Mouse (Mus musculus) CD4-positive helper T cell, adult 2 months (primary cell): ENCODE data around the gene Gm10135.
A peak's percentile ranks its signal among the peaks of the same experiment; 100 is the strongest.
"Not testable (repeated sequence)": the region's sequence is repeated elsewhere in the genome, so short reads cannot be mapped to it uniquely, and the experiment has no call there.

Experiments used
- DNase-seq: peaks from one replicate; pipeline ENCODE4 v3.0.0-alpha.2; 2012; ENCODE audit warnings: low read depth, missing footprints, low spot score

Gm10135 gene

DNA sequence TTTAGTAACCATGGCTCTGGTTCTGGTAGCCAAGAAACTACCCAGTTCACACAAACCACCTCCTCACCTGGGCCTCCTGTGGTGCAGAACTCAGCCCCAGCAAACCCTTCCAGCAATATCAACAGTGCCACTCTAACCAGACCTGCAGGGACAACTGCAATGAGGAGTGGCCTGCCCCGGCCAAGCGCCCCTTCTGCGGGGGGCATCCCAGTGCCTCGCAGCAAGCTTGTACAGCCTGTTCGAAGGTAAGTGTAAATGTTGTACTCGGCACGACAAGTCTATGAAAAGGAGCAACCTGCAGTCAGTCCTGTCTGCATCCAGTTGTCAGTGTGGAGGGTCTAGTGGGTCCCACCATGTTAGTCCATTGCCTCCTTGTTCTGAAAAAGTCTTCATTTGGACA lies at the start of gene Gm10135:
Gene Gm10135 (minus strand): TSS at position 101 of the 400 bp plus-strand sequence.
- no peak for DNase-seq

DNA sequence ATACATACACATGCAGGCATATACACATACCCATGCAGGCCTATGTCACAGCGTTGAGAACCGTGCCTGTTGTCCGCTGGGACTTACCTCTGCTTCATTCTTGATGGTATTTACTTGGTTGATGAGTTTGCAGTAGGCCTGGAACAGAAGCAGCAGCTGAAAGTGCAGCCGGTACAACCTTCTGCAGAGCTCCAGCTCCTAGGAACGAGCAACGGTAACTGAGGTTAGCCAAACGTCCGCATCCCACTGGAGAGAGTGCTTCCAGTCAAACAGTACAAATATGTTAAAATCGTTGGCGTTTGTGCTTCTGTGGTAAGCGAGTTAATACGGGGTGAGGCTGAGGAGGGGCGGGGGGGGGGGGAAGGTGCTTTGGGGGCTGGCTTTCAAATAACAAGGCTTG lies 49.3 kb upstream of the Gm10135 start:
- DNase-seq, result no peak

DNA sequence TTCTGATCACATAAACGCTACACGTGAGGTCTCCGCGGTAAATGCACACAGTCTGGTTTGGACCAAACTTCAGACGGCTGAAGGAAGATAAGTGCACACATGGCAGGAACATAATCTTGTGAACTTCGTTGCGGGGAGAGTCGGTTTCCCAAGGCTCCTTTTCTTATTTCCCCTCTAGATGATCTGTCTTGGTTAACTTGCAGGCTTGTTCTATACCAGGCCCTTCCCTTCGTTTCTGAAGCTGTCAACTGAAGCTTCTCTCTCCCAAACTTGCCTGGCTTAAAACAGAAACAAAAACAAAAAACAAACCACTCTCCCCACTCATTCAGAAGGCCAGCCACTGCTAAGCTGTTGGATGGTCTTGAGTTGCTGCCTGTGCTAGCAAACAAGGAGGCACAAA lies 40.2 kb upstream of the Gm10135 start:
- DNase-seq, result no peak

DNA sequence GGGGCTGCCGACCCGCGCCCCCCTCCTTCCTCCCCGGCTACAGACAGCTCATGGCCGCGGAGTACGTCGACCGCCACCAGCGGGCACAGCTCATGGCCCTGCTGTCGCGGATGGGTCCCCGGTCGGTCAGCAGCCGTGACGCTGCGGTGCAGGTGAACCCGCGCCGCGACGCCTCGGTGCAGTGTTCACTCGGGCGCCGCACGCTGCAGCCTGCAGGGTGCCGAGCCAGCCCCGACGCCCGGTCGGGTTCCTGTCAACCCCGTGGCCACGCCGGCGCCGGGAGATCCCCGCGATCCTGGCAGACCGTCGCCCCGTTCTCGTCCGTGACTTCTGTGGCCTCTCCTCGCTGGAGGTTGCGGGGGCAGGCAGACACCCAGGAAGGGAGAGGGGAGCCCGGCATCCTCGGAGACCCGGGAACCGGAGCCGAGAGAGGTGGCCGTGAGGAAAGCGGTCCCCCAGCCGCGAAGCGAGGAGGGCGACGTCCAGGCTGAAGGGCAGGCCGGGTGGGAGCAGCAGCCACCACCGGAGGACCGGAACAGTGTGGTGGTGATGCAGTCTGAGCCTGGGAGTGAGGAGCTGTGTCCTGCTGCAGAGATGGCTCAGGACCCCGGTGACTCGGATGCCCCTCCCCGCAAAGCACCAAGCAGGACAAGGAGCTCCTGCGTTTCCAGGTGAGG lies 39.2 kb upstream of the Gm10135 start:
- not testable (repeated sequence) for DNase-seq

DNA sequence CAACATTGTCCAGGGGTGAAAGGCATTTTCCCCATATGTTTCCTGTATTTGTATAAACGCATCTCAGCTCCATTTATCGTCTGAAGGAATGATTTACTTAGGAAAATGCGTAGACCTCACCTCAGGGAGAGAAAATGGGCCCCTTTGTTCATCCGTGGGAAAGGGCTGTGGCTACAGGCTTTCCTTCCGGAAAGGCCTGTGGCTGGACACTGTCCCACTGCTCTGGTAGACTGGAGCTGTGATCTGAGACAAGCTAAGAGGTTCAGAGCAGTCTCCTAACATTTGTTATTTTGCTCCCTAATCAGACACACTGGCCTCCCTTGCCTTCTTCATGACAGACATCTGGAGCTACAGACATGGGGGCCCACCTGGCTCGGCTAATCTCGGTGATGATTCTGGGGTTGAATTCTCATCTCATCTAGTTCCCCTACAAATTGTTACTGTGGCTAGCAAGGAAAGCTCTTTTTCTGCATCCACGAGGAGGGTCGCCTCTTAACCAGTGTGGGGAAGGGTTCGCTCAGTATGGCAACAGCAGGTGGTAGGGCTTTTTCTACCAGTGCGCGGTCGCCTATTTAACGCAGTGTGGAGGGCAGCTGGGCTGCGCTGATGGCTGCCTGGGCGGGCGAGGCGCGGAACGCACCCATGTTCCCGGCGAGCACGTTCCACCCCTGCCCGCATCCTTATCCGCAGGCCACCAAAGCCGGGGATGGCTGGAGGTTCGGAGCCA lies 38.5 kb upstream of the Gm10135 start:
- DNase-seq, result not testable (repeated sequence)

DNA sequence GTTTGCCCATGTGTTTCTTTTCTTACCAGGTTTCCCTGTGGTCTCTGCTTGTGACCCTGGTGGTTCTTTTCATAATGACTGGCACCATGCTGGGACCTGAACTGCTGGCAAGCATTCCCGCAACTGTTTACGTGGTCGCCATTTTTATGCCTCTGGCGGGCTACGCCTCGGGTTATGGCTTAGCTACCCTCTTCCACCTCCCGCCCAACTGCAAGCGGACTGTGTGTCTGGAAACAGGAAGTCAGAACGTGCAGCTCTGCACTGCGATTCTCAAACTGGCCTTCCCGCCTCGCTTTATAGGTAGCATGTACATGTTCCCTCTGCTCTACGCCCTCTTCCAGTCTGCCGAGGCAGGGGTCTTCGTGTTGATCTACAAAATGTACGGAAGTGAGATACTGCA lies 37.3 kb upstream of the Gm10135 start:
- not testable (repeated sequence) for DNase-seq

DNA sequence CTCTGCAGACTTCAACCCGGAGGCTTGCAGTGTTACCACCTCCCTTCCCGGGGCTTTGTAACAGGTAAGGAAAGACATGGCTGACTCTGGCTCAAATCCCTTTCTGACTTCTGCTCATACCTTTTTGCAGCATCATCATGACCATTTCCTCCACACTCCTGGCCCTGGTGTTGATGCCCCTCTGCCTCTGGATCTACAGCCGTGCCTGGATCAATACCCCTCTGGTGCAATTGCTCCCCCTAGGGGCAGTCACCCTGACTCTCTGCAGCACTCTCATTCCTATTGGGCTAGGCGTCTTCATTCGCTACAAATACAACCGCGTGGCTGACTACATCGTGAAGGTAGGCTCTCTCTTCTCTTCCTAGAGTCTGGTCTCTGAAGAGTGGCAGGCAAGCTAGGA lies 33.7 kb upstream of the Gm10135 start:
- DNase-seq, result peak; percentile 20

DNA sequence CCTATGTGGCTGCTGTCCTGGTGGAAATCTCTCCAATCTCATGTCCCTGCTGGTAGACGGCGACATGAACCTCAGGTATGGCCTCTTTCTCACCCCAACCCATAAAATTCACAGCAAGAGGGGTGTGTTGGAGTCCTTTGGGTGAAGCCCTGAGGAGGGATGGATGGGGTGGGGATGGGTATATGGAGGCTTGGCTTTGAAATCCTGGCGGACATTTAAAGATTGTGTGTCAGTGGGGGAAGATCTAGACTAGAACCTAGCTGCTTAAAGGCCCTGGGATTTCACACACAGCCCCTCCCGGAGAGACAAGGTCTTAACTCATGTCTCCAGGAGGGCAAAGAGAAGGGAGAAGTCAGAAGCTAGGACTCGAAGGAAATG lies 33.1 kb upstream of the Gm10135 start:
- no peak for DNase-seq

DNA sequence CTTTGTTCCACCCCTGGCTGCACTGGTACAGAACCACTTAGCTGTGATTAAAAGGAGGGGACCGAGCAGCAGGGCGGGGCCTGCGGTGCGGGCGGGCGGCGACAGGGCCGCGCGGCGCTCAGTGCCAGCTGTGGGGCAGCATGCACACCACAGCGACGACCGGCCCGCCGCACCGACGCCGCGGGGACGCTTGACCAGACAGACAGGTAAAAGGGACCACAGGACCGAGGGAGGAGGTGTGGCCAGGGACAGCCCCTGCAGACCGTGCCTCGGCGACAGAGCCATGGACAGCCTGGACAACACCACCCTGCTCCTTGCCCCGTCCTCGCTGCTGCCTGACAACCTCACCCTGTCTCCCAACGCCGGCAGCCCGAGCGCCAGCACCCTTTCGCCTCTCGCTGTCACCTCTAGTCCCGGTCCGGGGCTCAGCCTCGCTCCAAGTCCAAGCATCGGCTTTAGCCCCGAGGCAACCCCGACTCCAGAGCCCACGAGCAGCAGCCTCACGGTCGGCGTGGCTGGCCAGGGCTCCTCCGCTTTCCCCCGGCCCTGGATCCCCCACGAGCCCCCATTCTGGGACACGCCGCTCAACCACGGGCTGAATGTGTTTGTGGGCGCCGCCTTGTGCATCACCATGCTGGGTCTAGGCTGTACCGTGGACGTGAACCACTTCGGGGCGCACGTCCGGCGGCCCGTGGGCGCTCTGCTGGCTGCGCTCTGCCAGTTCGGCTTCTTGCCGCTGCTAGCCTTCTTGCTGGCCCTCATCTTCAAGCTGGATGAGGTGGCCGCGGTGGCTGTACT lies 32.5 kb upstream of the Gm10135 start, which contains the start of gene Slc10a4:
Gene Slc10a4 (plus strand): TSS at position 100 of the 798 bp plus-strand sequence.
- DNase-seq, result peak; percentile 9

DNA sequence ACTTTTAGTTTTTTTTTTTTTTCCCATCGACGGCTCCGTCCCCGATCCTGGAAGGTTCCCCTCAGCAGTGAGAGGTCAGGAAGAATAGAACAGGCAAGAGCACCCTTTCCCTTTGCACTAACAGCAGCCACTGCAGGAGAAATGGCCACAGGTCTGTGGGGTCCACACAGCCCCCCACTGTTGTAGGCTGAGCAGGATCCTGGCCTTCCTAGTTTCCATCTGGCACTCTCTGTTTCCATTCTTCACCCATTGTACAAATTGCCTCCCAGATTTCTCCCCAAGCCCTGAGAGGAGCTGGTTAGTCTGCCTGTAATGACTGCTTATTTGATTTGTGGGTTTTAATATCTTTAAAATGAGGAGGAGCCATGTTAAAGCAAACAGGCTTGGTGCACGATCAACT lies 29.5 kb upstream of the Gm10135 start:
- no peak for DNase-seq

DNA sequence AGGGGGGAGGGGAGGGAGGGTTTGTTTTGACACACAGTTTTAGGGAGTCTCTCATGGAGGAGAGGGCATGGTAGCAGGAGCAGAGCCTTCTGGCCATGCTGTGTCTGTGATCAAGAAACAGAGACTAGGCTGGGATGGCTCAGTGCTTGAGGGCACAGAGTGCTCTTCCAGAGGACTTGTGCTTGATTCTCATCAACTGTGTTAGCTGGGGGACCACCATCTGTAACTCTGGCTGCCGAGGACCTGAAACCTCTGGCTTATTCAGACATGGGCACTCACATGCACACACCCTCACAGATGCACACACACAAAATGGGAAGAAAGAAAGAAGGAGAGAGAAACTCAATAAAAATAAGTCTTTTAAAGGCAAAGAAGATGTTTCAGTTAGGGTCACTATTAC lies 24.0 kb upstream of the Gm10135 start:
- DNase-seq, result not testable (repeated sequence)

DNA sequence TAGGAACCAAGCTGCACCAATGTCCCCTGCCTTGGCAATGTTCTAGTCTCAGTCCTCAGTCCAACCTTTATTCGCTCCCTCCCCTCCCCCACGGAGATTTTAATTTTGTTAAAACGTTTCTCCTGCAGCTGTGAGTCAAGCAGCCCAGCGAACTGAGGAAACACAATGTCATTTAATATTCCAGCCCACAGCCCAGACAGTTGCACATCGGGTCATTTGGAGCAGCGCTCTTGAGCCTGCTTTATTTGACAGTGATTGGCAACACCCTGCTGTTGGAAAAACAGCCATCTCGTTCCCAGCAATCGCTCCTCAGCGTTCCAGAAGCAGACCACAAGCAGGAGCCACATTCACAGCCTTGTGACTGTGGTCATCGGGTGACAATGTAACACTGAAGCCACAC lies 20.9 kb upstream of the Gm10135 start:
- no peak for DNase-seq

DNA sequence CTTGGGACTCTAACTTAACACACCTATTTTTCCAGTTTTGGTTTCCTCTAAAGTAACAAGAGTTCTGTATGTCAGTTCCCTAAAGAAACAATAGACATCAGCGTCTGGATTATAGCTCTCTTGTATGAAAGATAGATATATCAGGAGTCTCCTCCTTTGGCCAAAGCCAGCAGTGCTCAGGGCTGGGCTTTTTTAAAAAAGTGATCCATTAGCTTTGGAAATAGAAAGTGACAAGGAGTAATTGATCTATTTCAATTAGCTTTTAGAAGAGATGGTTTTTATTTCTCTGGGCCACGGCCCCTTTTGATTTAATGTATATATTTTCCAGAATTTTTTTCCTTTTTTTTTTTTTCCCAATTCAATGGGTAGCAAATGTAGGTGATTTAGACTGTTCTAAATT lies 20.4 kb upstream of the Gm10135 start:
- DNase-seq, result no peak

DNA sequence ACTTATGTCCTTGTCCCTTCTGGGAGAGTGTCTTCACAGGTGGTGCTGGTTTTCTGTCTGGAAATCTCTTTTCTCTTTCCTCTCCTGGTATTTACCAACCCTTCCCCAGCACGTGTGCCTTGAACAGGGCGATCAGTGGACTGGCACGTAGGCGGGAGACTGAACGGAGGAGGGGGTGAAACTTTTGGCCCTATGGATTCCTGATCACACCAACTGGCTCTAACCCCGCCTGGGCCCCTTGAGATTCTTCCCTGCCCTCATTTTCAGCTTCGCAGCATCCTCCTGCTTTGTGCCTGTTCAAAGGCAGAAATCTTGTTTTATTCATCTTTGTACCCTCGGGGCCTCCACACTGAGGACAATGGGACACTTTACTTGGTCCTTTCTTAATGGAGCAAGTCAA lies 19.9 kb upstream of the Gm10135 start:
- no peak for DNase-seq

DNA sequence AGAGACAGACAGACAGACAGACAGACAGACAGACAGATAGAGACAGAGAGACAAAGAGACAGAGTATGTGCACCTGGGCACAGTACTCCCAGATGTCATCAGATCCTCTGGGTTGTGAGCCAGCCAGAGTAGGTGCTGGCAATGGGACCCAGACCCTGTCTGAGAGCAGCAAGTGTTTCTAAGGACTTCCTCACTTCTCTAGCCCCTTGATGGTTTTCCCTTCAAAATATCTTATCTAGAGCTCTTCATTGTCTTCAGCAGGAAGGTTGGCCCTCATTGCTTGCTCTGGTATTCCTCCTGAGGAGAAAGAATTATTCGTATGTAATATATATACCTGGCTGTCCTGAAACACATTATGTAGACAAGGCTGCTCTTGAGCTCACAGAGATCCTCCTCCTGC lies 18.0 kb upstream of the Gm10135 start:
- DNase-seq, result no peak

DNA sequence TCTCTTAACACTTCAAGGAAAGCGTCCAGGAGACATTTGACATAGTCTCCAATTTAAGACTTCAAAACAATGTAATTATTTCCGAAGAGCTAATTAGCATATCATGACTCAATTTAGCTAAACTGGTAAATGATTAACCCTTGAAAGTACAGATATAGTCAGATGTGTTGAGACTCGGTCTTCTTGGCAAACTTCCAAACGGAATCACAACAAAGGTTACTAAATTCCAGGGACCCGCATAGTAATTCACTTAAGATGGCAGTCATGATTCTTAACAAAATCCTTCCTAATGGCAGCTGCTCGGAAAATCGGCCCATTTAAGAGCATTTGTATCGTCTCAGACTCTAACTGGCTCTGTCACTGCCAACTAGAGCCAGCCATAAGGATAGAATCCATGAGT lies 15.3 kb upstream of the Gm10135 start:
- DNase-seq, result no peak

DNA sequence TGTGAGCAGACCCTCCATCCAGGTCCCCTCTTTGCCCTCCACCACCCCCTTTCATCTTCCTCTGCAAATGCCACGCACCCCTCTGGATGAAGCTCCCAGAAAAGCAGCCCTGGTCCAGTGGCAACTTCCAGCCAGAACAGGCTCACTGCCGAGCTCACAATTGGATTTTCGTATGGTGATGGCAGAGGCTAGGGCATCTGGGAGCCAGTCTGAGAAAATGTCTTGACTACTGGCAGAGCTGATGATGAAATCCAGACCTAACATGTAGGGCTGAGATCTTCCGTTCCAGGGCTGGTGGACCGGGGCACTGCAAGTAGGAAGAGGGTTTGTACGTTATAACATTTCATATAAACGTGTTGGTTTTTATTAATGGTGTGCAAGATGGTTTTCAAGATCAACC lies 13.3 kb upstream of the Gm10135 start:
- DNase-seq, result no peak

DNA sequence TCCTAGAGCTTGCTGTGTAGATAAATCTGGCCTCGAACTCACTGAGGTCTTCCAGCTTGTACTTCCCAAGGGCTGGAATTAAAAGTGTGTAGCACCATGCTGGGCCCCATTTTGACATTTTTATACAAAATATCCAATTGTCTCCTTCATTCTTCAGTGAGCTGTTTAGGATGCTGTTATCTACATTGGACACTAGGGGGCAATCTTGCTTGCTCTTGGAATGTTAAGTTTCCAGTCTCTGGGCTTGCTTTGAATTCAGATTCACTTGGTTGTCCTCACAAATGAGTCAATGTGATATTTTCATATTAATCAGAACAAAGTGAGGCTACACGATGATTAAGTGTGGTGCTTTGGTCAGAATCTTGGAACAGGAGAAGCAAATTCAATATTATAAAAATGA lies 9.6 kb upstream of the Gm10135 start:
- peak; percentile 44 for DNase-seq

DNA sequence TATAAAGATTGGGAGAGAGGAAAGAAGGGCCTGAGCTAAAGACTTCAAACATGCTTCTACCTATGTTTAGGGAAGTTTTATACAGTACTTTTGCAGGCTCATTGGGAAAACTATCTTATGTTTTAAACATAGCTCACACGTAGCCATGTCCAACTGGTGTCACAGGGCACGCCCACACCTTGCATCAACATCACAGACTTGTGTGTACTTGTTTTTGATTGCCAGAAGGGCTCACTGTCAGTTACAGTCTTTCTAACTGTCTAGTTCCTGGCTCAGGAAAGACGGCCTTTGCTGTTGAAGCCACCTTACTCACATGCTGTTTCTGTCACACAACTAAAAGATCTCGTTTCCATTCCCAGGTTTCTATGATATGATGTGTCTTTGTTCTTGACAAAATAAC lies 2.0 kb upstream of the Gm10135 start:
- DNase-seq, result no peak

DNA sequence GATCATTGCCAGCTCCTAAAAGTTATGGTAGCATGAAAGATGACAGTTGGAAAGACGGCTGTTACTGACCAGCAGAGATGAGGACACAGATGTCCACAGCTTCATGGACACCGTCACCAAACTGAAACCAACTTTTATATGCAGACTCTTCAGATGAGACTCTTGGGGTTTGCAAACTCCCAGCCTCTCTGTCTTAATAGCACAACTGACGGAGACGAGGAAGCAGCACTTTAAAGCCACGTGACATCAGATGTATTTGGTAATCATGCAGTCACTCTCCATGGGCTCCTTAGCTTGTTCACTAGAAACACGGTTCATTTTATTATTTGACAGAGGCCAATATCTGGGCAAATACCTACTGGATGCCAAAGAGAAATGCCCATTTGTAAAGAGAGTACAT lies 1.5 kb upstream of the Gm10135 start:
- no peak for DNase-seq

DNA sequence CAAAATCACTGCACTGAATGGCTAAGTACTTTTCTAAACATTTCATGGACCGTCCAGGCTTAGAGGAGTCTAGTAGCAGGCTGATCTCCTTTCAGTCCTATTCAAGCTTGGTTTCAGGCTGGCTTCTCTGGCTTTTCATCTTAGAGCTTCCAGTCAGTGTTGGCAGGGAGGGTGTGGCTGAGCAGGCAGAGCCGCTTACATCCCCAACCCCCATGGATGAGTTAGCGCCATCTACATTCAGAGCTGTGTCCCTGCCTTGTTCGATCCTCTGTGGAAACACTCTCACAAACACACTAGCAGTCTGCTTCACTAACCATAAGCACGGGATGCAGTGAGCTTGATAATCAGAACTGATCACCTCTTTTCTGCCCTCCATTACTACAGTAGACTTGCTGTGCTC lies 1.6 kb downstream of the Gm10135 start:
- DNase-seq, result no peak

DNA sequence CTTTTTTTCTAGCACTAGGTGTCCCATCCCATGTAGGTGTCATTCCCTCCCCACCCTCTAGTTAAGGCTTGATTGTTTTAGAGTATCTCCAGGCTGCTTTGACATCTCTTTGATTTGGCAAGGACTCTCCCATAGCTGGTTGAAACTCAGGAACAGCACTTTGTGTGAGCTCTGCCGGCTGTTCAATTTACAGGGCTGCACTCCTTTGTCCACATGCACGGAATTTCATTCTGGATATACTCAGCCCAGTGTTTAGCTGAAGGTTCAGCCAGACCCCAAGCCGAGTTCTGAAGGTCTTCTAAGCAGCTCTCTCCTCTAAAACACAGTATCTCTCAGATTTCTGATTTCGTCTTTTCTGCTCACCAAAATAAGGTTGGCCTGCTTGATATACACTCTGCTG lies 2.1 kb downstream of the Gm10135 start:
- no peak for DNase-seq

DNA sequence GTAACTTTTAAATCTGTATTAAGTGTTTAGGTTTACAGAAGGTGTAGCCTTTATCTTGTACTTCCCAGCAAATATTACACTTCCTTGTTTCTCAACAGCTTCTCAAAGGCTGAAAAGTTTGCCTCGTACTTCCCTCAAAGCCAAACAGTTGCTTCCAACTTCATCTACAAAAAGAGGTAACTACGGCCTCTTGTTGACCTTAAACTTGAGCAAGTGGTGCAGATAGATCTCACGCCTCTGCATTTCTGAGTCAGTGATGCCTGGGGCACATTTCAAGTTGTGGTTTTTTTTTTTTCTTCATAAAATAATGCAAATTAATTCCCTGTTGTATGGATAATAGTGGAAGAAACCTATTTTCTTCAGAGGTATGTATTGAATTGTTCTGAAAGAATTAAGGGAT lies 8.8 kb downstream of the Gm10135 start:
- DNase-seq, result no peak
